Mouse (Mus musculus) megakaryocyte-erythroid progenitor cell, adult 5-6 weeks (primary cell): ENCODE results near the gene Thsd4. TPM values are rescaled to one million over a fixed set of nuclear protein-coding genes. Genes with fewer than 3 reads are reported as not detected.

ENCODE experiments used
- ATAC-seq: replicated peaks from 2 replicates; pipeline ENCODE4 v1.8.0; 2016; ENCODE audit warnings: mild to moderate bottlenecking, inconsistent platforms; ENCODE audit not compliant: severe bottlenecking, poor library complexity, low FRiP score, low TSS enrichment
- total RNA-seq, 2 experiments: library from RNA; stranded (forward) in 1 of 2; stranded (reverse) in 1 of 2; fragments of 200-1000, 215-1000 nt in 1 of 2; fragments of >200 nt in 1 of 2; fragmentation: Nextera tagmentation in 1 of 2; gene quantifications; 2 replicates each; pipeline ENCODE4 v1.2.3; 2014 to 2017

Thsd4 gene
- total RNA-seq, 2 experiments from 2014 or later = 1.3 TPM; not detected in 1

GRCm38 (mm10) chr9:60400001-60400400, 121.8 kb downstream of the Thsd4 start:
- peak; percentile 83 for ATAC-seq

GRCm38 (mm10) chr9:60398073-60398472, 123.8 kb downstream of the Thsd4 start:
- ATAC-seq = no peak

- ATAC-seq = no peak
Observed at GRCm38 (mm10) chr9:60396096-60396495, 125.8 kb downstream of the Thsd4 start.

- no peak for ATAC-seq
Observed at GRCm38 (mm10) chr9:60392916-60393315, 128.9 kb downstream of the Thsd4 start.

GRCm38 (mm10) chr9:60384751-60385150, 137.1 kb downstream of the Thsd4 start:
- ATAC-seq = no peak

GRCm38 (mm10) chr9:60382941-60383340, 138.9 kb downstream of the Thsd4 start:
- no peak for ATAC-seq

- no peak for ATAC-seq
Observed at GRCm38 (mm10) chr9:60382526-60382925, 139.3 kb downstream of the Thsd4 start.

GRCm38 (mm10) chr9:60381010-60381409, 140.8 kb downstream of the Thsd4 start:
- ATAC-seq = no peak

GRCm38 (mm10) chr9:60380550-60380949, 141.3 kb downstream of the Thsd4 start:
- ATAC-seq = no peak

- ATAC-seq = no peak
Observed at GRCm38 (mm10) chr9:60378235-60378634, 143.6 kb downstream of the Thsd4 start.

- ATAC-seq = no peak
Observed at GRCm38 (mm10) chr9:60373161-60373737, 148.6 kb downstream of the Thsd4 start.

GRCm38 (mm10) chr9:60368516-60368915, 153.3 kb downstream of the Thsd4 start:
- ATAC-seq = no peak

GRCm38 (mm10) chr9:60367617-60368305, 154.1 kb downstream of the Thsd4 start:
- peak; percentile 85 for ATAC-seq

GRCm38 (mm10) chr9:60364166-60364781, 157.6 kb downstream of the Thsd4 start:
- ATAC-seq = no peak

GRCm38 (mm10) chr9:60352351-60352750, 169.5 kb downstream of the Thsd4 start:
- ATAC-seq = no peak

GRCm38 (mm10) chr9:60351153-60351552, 170.7 kb downstream of the Thsd4 start:
- ATAC-seq = no peak

- ATAC-seq = no peak
Observed at GRCm38 (mm10) chr9:60336147-60336546, 185.7 kb downstream of the Thsd4 start.

GRCm38 (mm10) chr9:60335455-60335854, 186.4 kb downstream of the Thsd4 start:
- no peak for ATAC-seq

GRCm38 (mm10) chr9:60329911-60330310, 191.9 kb downstream of the Thsd4 start:
- no peak for ATAC-seq

GRCm38 (mm10) chr9:60324716-60325115, 197.1 kb downstream of the Thsd4 start:
- no peak for ATAC-seq

- ATAC-seq = no peak
Observed at GRCm38 (mm10) chr9:60323435-60323834, 198.4 kb downstream of the Thsd4 start.
